In the genomic region with DNA sequence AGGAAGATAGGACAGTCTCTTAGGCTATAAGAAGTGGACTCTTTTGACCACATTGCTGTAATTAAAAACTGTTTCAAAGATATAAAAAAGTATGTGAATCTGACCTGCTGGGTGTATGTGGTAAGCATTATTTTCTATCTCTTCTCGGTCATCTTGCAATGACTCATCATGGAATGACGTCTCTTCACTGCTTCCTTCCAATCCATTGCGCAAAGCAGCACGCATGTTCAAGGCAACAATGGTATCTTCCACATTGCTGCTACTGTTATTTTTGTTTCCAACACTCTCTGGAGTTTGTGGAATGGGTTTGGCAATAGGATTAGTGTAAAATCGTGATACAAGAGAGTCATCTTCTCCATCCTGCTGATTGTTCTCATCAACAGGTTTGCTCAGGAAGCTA, we compare ENCODE assay signal across 30 mouse cellular contexts. TPM values are rescaled to one million over a fixed set of nuclear protein-coding genes. Genes with fewer than 3 reads are reported as not detected.
DNase-seq lines count a peak whose midpoint lies in the region.
"Had no signal": no experiment of that assay in that cellular context is flagged by ENCODE, and none has a peak within 500 bp of the region (broad histone marks: within the 10 kb centered on the region; RNA-seq: fewer than 3 reads in every experiment).

No protein-coding gene starts in this region.

- peak; percentile 23 for DNase-seq in adrenal gland, adult 2 months
- no peak for DNase-seq in adrenal gland, adult 18-20 months (ENCODE audit: low spot score in 2 of 2)
- peak; percentile 85 for DNase-seq in 416B (ENCODE audit: low read depth)
- DNase-seq in gonadal fat pad, adult 2 months (ENCODE audit: low read depth) = peak; percentile 9
- DNase-seq in liver = no peak
- no peak for DNase-seq in frontal cortex, postnatal 36 days (ENCODE audit: low spot score in 2 of 2)
- DNase-seq: adrenal gland, adult 8-10 months; B cell, adult 2 months; cerebellum, adult 11-12 months; cerebellum, adult 9-10 months; cerebellum, postnatal 14 days; forebrain, postnatal 0 days; gastrocnemius, postnatal 25 days; heart, adult 11 months had no signal

RNA-seq across cellular contexts. Expression of gene Chrna10, which starts 37.1 kb away (rescaled TPM):
- not detected for total RNA-seq in adrenal gland, adult 2 months (2021)
- polyA plus RNA-seq in adrenal gland, adult 2 months (2012; rRNA removed) = 0.22 and 0.38 TPM in 2 replicates
- total RNA-seq in adrenal gland, adult 18-20 months (2021) = not detected
- polyA plus RNA-seq in gonadal fat pad, adult 2 months (2012; rRNA removed) = 0.05 and 0.08 TPM in 2 replicates
- total RNA-seq: adrenal gland, postnatal 4 days; CH12.LX; gastrocnemius, adult 8-10 months; gastrocnemius, postnatal 25 days; heart, adult 8-10 months; heart, postnatal 25 days had no signal
- polyA plus RNA-seq: embryonic facial prominence, embryonic 11.5 days; forebrain, embryonic 11.5 days; forebrain, embryonic 14.5 days; G1E; heart, embryonic 11.5 days; heart, embryonic 14.5 days; hindbrain, embryonic 12.5 days; hindbrain, embryonic 15.5 days; intestine, embryonic 14.5 days; intestine, postnatal 0 days; Patski had no signal

RNA-seq across cellular contexts. Expression of gene Art5, which starts 44.4 kb away (rescaled TPM):
- not detected for total RNA-seq in adrenal gland, adult 2 months (2021)
- polyA plus RNA-seq in adrenal gland, adult 2 months (2012; rRNA removed) = 0.09 and 0.35 TPM in 2 replicates
- total RNA-seq in adrenal gland, adult 18-20 months (2021) = not detected
- 0.15 and 0.66 TPM in 2 replicates for polyA plus RNA-seq in gonadal fat pad, adult 2 months (2012; rRNA removed)
- polyA plus RNA-seq: G1E, Patski had no signal

RNA-seq across cellular contexts. Expression of gene Art1, which starts 52.1 kb away (rescaled TPM):
- total RNA-seq in adrenal gland, adult 2 months (2021) = not detected
- polyA plus RNA-seq in adrenal gland, adult 2 months (2012; rRNA removed) = 0.28 TPM in 1 of 2 replicates, not detected in the other
- total RNA-seq in adrenal gland, adult 18-20 months (2021) = under 1 TPM in 1 of 2 experiments, not detected in 1; 0.29 TPM
- polyA plus RNA-seq in gonadal fat pad, adult 2 months (2012; rRNA removed) = 0.43 TPM in 1 of 2 replicates, not detected in the other
- total RNA-seq: adrenal gland, adult 8-10 months; forebrain, postnatal 0 days had no signal
- polyA plus RNA-seq: G1E; intestine, postnatal 0 days; Patski had no signal

RNA-seq across cellular contexts. Expression of gene Nup98, which starts 56.3 kb away (rescaled TPM):
- total RNA-seq in adrenal gland, adult 2 months (2021) = 10 to 100 TPM; 47.8 to 84.4 TPM
- 10.1 and 13.5 TPM in 2 replicates for polyA plus RNA-seq in adrenal gland, adult 2 months (2012; rRNA removed)
- total RNA-seq in adrenal gland, adult 18-20 months (2021) = 10 to 100 TPM; 72.5 to 80.1 TPM
- 17.1 and 23.6 TPM in 2 replicates for polyA plus RNA-seq in gonadal fat pad, adult 2 months (2012; rRNA removed)

RNA-seq across cellular contexts. Expression of gene Pgap2, which starts 56.3 kb away (rescaled TPM):
- 10 to 100 TPM; 62.6 to 96.0 TPM for total RNA-seq in adrenal gland, adult 2 months (2021)
- 320 and 360 TPM in 2 replicates for polyA plus RNA-seq in adrenal gland, adult 2 months (2012; rRNA removed)
- 10 to 100 TPM; 57.5 to 79.5 TPM for total RNA-seq in adrenal gland, adult 18-20 months (2021)
- polyA plus RNA-seq in gonadal fat pad, adult 2 months (2012; rRNA removed) = 485 and 511 TPM in 2 replicates

Comparison
In these comparisons a context has a peak if more than half of its experiments do, and no peak if none do; other contexts are left out.
1. DNase-seq: peak in adrenal gland, adult 2 months (single experiment), 416B (single experiment) and gonadal fat pad, adult 2 months (single experiment); none in adrenal gland, adult 18-20 months (0 of 2), liver (single experiment) and frontal cortex, postnatal 36 days (0 of 2).